Mouse (Mus musculus) MEL-GATA-1-ER (cell line): ENCODE data around the gene Rnft1.
A peak's percentile ranks its signal among the peaks of the same experiment; 100 is the strongest.

ENCODE experiments used
- DNase-seq: peaks from one replicate; pipeline ENCODE4 v3.0.0-alpha.2; 2012; ENCODE audit warnings: low read depth; ENCODE audit errors: extremely low read depth

Rnft1 gene

DNA sequence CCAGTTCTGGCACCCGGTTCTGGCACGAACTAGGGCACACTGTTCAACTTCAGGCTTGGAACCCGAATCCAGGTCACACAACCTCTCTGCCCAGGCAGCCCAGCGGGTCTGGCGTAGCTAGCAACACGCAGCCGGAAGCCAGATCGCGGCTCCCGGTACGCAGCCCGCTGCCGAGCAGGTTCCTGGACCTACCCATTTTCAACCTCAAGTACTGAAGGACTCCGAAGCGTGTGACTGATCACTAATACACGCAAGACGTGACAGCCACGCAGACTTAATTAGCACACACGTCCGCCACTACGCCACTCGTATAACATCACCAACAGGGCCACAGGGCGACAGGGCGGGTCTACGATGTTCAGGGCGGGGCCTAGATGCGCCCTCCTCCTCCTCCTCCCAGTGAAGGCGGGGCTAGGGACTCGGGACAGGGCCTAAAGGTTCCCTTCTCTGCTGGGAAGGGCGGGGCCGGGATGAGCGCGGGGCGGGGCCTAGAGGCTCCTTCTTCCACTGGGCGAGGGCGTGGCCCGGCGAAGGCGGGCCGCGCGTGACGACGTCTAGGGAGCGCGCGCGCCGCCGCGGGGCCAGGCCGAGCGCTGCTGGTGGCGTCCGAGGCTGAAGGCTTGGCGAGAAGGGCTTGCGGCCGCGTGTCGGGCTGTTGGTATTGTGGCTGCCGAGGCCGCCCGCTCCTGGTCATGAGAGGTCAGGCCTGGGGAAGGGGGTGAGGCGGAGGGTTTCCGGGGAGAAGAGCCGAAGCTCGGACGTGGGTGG lies at the start of gene Rnft1:
Gene Rnft1 (plus strand): TSS at position 557 of the 768 bp plus-strand sequence.
- DNase-seq: peak; percentile 85

DNA sequence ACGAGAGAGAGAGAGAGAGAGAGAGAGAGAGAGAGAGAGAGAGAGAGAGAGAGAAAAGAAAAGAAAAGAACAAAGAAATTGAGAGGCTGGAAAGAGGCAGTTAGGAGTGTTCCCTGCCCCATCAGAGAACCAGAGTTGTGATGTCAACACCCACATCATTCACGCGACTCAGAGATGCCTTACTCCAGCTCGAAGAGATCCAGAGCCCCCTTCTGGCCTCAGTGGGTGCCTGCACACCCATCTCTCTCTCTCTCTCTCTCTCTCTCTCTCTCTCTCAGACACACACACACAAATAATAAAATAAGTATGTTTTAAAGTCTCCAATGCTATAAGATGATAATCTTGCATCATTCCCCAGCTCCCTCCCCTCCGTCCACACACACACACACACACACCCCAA lies 47.6 kb upstream of the Rnft1 start:
- peak; percentile 54 for DNase-seq

DNA sequence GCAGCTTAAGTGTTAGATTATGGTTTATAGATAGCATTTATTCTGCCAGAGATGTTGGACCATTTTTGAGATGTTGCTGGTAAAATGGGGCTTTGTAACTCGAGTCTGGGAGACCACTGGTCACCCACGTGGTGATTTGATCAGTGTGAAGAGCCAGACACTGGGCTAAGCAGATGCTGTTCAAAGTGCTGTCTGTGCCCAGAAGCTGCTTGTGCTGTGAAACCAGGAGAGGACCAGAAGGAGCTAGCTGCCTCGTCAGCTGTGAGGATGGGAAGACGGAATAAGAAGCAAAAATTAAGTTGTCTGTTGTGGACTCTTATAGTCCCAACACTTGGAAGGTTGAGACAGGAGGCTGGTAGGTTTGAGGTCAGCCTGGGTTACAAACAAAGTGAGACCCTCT lies 46.2 kb upstream of the Rnft1 start:
- no peak for DNase-seq

DNA sequence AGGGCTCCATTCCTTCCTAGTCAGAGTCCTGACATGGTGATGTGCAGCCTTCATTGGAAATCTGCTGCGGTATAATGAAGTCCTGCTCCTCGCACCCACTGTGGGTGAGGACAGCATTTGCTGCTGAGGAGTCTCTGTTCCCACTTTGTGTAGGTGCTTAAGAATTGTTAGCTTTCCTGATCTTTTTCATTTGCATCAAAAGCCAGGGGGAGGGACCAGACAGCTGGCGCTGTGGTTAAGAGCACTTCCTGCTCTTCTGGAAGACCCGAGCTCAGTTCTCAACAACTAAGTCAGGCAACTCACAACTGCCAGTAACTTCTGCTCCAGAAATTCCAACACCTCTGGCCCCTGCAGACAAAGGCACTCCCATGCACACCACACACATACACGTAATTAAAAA lies 43.7 kb upstream of the Rnft1 start:
- DNase-seq: no peak

DNA sequence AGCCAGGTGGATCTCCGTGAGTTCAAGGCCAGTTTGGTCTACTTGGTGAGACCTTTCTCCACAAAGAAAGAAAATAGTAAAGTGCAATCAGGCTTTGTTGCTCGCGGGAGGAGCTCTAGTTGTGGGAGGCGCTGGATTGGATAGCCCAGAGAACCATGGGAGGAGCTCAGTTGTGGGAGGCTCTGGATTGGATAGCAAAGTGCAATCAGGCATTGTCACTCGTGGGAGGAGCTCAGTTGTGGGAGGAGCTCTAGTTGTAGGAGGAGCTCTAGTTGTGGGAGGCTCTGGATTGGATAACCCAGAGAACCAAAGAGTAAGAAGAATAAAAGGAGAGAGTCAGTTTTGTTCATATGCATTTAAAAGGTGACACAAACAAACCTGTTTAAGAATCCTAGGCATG lies 30.5 kb upstream of the Rnft1 start:
- no peak for DNase-seq

DNA sequence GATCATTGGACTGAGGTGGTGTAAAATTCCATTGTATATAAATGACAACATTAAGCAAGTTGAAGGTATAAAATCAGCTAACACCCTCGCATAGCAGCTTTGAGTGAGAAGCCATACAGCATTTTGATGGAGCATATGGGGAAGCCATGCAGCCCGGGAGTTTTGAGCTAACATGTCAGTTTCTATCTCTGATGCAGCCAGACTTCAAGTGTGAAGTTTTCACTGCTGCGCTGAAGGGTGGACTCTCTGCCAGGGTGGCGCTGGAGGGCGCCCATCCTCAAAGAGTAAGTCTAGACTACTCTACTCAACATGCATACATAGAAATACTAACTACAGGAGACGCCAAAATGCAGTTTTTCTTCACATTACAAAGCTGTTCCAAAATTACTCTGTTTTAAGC lies 26.9 kb upstream of the Rnft1 start:
- DNase-seq: no peak

DNA sequence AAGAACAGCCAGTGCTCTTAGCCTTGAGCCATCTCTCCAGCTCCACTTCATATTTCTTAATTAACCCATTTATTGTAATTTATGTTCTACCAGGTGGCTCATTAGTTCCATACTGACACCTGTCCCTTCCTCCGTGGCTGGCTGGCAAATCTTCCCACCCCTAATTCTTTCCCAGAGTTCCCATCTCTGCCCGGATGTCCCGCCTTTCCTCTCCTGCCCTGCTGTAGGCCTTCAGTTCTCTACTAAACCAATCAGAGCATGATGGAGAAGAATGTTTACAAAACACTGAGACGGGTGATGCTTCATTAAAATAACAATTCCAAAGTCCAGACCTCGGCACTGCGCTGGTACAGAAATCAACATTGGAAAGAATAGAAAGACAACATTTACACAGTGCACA lies 25.6 kb upstream of the Rnft1 start:
- no peak for DNase-seq

DNA sequence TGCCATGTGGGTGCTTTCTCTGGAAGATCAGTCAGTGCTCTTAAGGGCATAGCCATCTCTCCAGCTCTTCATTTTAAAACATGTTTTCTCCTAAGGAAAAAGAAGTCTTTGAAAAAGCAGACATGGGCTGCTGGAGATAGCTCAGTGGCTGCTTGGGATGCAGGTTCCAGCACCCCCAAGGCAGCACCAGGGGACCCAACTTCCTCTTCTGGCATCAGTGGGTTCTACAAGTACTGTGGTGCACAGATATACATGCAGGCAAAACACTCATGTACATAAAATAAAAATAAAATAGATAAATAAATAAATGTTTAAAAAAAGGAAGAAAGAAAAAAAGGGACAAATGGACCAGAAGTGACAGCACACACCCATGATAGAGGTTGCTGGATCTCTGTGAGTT lies 21.9 kb upstream of the Rnft1 start:
- peak; percentile 35 for DNase-seq

DNA sequence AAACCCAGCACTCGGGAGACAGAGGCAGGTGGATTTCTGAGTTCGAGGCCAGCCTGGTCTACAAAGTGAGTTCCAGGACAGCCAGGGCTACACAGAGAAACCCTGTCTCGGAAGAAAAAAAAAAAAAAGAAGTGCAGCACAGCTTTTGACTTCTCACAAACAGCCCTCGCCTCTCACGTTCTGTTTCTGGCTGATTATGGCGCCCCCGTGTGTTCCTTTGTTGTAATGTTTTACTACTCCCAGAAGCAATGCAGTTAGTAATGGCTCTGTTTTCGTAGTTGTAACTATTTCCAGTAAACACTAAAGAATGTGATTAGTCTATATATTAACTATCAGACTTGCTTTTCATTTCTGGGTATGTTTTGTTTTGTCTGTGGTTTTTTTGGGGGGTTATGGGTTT lies 20.2 kb upstream of the Rnft1 start:
- peak; percentile 66 for DNase-seq

DNA sequence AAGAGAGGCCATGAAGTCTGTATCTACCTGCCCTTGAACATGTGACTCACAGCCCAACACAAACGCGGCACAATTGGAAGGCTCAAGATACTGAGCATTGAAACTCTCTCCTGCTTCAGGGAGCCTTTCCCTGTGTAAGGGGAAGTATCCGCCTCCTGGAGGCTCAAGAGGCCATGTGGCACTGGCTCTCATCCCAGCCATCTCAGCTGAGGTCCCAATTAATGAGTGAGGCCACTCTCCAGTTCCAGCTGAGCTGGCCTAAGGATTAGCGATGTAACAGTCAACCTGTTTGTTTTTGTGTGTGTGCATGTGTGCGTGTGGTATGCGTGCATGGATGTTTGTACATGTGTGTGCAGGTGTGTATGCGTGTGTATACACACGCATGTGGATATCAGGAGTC lies 16.1 kb upstream of the Rnft1 start:
- DNase-seq: no peak

DNA sequence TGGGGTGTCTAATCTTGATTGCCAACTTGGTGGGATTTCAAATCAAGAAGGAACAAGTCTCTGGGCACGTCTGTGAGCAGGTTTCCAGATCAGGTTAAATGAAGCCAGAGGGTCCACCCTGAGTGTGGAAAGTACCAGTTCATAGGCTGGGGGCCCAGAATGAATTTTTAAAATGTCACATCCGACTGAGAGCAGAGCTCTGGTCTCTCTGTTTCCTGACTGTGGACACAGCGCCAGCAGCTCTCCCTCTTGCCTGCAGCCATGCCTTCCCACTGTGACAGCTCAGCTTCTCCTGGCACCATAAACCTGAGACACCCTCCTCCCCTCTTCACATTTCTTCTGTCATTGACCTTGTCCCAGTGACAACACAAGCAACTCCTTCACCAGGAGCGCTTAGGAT lies 15.5 kb upstream of the Rnft1 start:
- no peak for DNase-seq

DNA sequence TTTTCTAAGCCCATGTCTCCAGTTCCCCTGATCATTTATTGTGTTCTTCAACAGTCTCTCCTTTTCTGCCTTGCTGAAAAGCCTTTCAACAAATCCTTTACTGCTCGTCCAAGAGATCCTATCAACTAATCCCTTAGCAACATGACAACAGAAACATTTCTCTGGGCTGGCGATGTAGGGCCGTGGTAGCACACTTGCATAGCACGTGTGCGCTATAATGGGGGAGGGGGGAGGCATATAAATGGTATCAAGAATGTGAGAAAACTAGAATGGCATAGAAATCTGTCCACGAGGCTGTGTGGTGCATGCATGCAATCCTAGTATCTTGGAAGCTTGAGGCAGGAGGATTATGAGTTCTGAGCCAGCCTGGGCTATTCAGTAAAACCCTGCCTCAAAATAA lies 12.7 kb upstream of the Rnft1 start:
- no peak for DNase-seq

DNA sequence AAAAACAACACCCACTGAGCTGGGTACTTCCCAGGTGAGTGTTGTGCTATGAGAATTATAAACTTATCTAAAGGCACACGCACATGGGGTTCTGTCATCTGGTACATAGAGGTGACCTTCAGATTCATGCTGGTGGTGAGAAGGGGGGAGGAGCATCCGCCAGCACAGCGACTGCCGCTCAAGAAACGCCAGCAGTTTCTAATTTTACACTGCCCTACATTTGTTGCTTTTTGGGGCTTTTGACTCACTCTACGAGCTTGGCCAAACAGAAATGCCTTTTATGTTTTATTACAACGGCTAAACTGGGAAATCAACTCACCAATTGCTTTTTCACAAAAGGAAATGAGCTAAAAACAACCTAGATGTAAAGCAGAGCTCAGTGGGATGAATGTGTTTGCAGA lies 11.7 kb upstream of the Rnft1 start:
- DNase-seq: no peak

DNA sequence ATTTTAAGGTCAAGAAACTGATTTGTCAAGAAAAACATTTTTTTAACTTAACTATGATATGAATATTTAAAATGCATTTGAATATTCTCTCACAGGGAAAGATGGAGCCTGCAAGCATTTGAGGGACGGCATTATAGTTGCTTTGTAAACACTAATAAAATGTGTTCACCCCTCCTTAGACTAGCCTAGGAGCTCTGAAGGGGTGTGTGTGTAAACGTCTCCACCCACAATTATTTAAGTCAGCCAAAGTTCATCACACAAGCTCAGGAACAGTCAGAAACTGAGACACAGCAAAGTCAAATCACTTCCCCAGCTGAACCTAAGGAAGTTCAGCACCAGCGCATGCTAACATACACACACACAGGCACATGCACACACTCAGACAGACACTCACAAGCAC lies 10.9 kb upstream of the Rnft1 start:
- DNase-seq: no peak

DNA sequence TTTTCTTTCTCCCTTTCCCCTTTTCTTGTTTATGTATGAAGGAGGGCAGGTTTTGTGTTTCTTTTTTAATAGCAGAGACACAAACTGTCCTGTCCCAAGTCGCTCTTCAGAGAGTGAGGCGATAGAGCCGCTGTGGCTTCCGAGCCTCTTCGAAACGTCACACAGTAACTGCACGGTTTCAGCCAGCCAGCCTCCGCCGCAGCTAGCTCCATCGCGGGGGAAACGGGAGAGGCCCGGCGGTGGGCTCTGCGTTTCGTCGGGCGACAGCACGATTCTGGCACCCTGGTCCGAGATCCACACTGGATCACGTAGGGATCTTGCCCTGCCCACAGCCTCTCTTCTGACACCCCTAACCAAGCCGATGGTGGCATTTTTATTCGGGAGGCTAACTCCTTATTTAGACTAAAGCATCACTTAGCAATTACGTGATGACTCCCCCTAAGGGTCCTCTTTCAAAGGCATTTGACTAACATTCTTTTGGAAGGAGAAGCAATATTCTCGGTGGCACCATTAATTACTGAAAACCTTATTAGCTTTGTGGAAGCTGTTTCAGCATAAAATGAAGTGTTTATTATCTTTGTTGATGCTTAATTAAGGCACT lies 553 bp downstream of the Rnft1 start:
- DNase-seq: peak; percentile 29

DNA sequence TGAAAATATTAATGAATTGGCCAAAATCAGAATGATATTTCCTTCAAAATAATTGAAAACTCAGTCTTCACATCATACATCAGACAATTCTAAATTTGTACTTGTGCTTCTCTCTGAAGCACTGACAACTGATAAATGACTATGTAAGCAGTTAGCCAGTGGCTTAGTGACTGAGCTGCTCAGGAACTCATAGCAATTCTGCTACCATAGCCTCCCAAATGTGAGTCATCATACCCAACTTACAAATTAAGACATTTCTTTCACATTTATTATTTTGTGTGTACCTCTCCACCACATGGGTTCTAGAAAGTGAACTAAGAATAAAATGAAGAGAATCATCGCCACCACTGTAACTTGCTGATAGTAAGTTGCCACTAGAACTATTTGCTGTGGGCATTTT lies 6.3 kb downstream of the Rnft1 start:
- no peak for DNase-seq

DNA sequence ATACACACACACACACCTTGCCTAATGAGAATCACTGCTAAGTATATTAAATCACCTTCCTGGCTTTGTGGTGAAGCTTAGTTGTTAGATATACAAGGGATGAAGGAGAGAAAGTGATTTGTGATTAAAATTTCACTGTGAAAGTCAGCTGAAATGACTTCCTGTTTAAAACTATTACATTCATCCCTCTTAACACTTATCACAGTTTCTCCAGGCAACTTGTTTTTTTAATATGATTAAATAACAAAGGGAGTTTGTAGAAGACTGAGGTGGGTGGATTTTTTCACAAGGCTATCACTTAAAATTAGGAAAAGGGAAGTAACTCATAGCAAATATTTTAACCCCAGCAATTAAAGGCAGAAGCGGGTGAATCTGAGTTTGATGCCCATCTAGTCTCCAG lies 12.9 kb downstream of the Rnft1 start:
- no peak for DNase-seq

DNA sequence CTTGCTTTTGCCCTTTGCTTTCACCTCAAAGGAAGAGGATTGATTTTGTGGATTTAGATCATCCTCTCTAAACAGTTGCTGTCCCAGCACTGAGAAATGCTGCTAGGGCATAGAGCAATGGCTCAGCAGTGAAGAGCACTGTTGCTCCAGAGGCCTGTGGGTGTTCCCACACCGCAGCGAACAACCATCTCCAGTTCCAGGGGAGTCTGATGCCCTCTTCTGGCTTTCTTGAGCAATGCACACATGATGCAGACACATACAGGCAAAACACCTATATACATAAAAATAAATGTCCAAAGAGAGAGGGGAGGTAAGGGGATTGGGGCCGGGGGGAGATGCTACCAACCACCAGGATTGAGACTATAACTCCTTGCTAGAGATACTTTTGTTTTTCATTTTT lies 13.5 kb downstream of the Rnft1 start:
- no peak for DNase-seq

DNA sequence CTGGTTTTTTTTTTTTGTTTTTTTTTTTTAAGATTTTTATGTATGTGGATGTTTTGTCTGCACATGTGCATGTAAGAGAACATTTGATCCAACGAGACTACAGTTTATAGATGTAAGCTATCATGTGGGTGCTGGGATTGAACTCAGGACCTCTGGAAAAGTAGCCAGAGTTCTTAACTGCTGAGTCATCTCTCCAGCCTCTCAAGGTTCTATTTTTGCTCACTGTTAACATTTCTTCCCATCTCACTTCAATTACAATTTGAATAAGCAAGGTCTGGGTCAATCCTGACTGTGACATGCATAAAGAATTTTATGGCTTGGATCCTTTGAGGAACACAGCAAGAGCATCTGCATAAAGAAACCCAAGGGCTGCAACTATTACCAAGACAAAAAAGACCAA lies 16.3 kb downstream of the Rnft1 start:
- no peak for DNase-seq

DNA sequence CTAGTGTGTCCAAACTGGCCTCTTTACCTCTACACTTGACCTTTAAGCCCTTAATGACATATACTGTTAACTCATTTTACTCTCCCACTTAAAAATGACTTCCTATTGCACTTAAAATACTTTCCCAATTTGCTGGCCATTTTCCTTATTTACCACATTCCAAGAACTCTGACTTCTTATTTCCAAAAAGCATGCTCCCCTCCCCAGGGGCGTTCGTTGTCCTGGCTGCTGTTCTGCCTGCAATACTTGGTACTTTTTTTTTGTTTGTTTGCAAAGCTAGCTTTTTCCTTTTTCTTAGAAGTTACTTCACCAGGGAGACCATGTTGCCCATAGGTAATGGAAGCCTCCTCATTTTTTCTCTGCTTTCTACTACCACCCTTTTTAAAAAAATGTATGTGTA lies 18.7 kb downstream of the Rnft1 start:
- no peak for DNase-seq

DNA sequence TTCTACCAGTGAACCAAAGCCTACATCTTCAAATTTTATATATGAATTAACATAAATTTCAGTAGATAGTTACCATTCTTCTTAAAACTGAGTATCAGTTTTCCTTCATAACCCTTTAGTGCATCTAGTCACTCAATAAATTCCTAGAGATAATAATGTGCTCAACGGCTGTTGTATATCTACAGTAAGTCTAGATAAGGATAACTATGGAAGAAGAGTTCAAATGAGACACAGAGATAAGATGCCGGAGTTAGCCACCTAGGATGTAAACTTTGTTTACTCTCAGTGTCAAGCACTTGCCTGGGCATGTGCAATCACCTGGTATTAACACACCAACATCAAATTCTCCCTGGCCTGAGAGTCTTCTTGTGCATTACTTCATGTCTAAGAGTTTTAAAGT lies 22.9 kb downstream of the Rnft1 start:
- no peak for DNase-seq

DNA sequence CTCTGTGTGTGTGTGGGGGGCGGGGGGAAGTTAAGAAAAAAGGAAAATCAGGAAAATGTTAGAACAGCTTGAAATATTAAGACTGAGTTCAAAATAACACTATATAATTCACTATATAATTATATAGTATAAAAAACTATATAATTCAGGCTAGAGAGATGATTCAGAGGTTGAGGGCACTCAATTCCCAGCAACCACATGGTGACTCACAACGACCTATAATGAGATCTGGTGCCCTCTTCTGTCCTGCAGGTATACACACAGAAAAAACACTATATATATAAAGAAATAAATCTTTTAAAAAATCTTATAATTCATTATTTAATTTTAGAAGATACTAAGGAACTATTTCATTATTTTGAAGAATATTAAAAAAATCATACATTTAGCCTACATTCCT lies 23.5 kb downstream of the Rnft1 start:
- no peak for DNase-seq

DNA sequence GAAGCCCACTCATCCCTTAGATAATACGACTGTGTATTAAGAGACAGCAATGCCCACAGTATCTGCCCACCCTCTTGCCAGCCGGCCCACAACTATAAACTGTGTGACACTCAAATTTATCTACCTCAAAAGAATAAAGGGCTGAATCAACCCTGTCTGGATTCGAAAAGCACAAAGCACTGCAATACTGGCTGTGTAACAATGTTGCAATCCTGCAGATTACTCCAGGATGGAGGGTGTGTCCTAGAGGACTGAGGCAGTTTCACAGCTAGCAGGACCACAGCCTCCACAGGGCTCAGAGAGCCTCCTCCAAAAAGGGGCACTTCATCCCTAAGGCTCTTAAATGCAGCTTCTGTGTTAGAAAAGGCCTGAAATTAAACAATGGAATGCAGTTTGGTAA lies 32.2 kb downstream of the Rnft1 start:
- no peak for DNase-seq
